Mouse (Mus musculus): ENCODE measurements around the gene Cap1. TPM values are rescaled to one million over a fixed set of nuclear protein-coding genes. Genes with fewer than 3 reads are reported as not detected.

Gene Cap1
- polyA plus RNA-seq, 1 experiment from 2014 or later, result 74.8 TPM

DNA sequence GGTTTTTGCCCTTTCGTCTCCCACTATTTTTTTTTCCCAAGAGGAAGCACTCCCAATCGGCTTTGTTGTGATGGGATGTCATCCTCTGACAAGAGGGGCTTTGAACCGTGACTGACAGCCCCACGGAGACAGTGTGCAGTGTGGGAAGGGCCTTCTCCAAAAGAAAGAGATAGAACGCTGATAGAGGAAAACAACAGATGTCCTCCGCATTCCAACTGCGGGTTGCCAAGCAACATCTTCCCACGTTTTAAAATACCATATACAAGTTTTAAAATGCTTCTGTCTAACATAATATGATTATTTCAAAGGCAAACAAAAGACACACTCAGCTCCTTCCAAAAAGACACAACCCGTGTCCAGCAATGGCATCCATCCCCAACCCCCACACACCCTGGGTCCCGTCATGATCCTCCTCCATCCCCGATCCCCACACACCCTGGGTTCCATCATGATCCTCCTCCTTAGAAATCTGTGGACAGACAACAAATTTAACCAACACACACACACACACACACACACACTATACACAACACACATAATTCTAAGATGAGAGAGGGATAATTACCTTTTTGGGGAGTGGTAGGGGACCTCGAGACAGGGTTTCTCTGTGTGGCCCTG lies 23.8 kb upstream of the Cap1 start:
- 52% methylated on average over 12 of the region's 12 CpGs for WGBS
- Histone ChIP-seq H3K9me3 (no peaks in the 10 kb centered on the region), H3K36me3 (no peaks in the 10 kb centered on the region), H3K9ac (no peak overlapping the region), H3K4me1 (no peaks in the 10 kb centered on the region), H3K27ac (no peak overlapping the region), H3K4me3 (replicated peaks) (no peak overlapping the region), H3K4me2 (no peak overlapping the region), H3K27me3 (replicated peaks) (no peaks in the 10 kb centered on the region)
- ATAC-seq (ENCODE audit: insufficient read depth, low FRiP score, low read depth), result no peak

DNA sequence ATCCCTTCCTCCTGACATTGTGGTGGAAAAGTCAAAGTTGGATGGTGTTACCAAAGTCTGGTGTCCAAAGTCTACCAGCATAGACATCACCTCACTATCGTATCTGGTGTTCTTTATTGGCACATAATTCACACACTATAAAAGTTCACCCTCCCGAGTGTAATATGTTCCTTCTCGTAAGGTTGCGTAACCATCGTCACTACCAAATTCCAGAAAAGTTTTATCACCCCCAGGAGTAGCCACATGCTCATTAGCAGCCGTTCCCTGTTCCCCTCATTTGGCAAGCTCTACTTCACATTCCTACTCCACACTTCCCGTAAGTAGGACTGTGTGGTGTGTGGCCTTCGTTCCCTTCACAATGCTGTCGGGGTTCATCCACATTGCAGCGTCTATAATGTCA lies 19.5 kb upstream of the Cap1 start:
- ATAC-seq (ENCODE audit: insufficient read depth, low FRiP score, low read depth), result no peak
- Histone ChIP-seq H3K36me3 (no peaks in the 10 kb centered on the region), H3K9ac (no peak overlapping the region), H3K4me3 (replicated peaks) (no peak overlapping the region), H3K4me1 (no peaks in the 10 kb centered on the region), H3K27ac (no peak overlapping the region), H3K4me2 (no peak overlapping the region), H3K27me3 (replicated peaks) (no peaks in the 10 kb centered on the region), H3K9me3 (no peaks in the 10 kb centered on the region)
- 83% methylated on average over 10 of the region's 10 CpGs for WGBS

DNA sequence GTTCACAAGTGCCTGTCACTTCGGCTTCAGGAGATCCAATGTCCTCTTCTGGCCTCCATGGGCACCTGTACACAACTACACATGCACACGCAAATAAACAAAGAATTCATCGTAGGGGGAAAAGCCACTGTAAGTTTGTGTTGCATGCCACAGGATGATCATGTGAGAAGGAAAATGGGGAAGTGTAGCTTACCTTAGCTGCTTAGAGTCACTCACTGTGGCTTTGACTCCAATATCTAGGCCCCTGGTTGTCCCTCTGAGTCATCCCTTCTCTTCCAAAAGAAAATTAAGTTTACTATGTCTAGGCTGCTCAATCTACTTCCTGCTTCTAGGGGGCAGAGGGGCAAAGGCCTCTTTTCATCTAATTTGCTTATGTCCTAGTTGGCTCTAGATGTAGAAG lies 17.9 kb upstream of the Cap1 start:
- no peak overlapping the region for H3K9ac ChIP-seq
- no peaks in the 10 kb centered on the region for H3K9me3 ChIP-seq
- H3K36me3 ChIP-seq, result no peaks in the 10 kb centered on the region
- no peaks in the 10 kb centered on the region for H3K4me1 ChIP-seq
- H3K4me3 ChIP-seq (replicated peaks), result no peak overlapping the region
- no peak overlapping the region for H3K27ac ChIP-seq
- WGBS, result 85% methylated on average over 3 of the region's 3 CpGs
- no peaks in the 10 kb centered on the region for H3K27me3 ChIP-seq (replicated peaks)
- no peak overlapping the region for H3K4me2 ChIP-seq
- ATAC-seq (ENCODE audit: insufficient read depth, low FRiP score, low read depth), result no peak

DNA sequence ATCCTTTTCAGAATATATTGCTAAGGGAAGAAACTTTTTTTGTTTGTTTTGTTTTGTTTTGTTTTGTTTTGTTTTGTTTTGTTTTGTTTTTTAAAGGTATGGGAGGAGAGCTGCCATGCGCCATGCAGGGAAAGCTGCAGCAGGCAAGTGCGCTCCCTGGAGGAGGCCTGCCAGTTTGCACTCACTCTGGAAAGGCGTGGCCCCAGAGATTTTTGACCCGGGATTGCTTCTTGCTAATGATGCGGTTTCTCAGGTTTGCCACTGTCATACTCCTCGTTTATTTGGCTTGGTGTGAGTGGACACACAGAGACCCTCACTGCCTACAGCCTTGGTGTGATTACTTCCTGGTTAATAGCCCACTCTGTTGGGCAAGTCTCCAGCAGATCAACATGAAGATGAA lies 16.3 kb upstream of the Cap1 start:
- no peaks in the 10 kb centered on the region for H3K36me3 ChIP-seq
- no peak overlapping the region for H3K27ac ChIP-seq
- H3K27me3 ChIP-seq (replicated peaks), result no peaks in the 10 kb centered on the region
- H3K4me1 ChIP-seq, result no peaks in the 10 kb centered on the region
- ATAC-seq (ENCODE audit: insufficient read depth, low FRiP score, low read depth), result no peak
- no peak overlapping the region for H3K9ac ChIP-seq
- no peaks in the 10 kb centered on the region for H3K9me3 ChIP-seq
- no peak overlapping the region for H3K4me3 ChIP-seq (replicated peaks)
- 21% methylated on average over 6 of the region's 6 CpGs for WGBS
- no peak overlapping the region for H3K4me2 ChIP-seq

DNA sequence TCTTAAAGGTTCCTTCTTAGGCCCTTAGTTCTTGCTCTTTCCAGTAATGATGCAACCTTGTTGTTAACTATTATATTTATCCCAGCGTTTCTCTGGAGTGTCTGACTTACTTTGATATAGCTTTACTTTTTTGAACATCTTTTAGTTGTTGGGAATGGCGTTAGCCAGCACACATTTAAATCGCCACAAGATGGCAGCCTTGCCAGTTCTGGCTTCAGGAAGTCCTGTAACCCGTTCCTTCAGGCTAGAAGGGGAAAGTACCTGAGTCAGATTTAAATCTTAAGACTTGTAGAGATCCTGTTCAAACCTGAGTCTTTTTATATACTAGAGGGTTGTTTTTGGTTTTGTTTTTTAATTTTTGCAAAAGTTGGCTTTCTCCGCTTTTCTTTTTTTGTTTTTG lies 12.5 kb upstream of the Cap1 start:
- Histone ChIP-seq H3K4me1 (no peaks in the 10 kb centered on the region), H3K4me2 (no peak overlapping the region), H3K36me3 (no peaks in the 10 kb centered on the region), H3K27me3 (replicated peaks) (no peaks in the 10 kb centered on the region), H3K9ac (no peak overlapping the region), H3K27ac (no peak overlapping the region), H3K4me3 (replicated peaks) (no peak overlapping the region), H3K9me3 (no peaks in the 10 kb centered on the region)
- ATAC-seq (ENCODE audit: insufficient read depth, low FRiP score, low read depth), result no peak
- WGBS, result 14% methylated on average over 5 of the region's 5 CpGs

DNA sequence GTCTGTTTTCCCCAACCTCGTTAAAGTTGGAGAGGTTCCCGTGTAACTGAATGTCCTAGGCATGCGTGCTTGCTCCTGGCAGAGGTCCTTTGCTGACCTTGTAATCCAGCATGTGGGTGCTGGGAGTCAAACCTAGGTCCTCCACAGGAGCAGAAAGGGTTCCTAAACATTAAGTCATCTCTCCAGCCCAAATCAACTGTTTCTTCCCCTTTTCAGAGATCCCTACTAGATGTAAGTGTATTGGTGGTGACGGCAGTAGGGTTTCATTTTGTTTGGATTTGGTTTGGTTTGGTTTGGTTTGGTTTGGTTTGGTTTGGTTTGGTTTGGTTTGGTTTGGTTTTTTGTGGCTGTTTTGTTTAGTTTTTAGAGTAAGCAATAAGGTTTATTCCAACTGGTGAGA lies 11.9 kb upstream of the Cap1 start:
- Histone ChIP-seq H3K27ac (no peak overlapping the region), H3K9ac (no peak overlapping the region), H3K4me1 (no peaks in the 10 kb centered on the region), H3K9me3 (no peaks in the 10 kb centered on the region), H3K4me2 (no peak overlapping the region), H3K36me3 (no peaks in the 10 kb centered on the region), H3K4me3 (replicated peaks) (no peak overlapping the region), H3K27me3 (replicated peaks) (no peaks in the 10 kb centered on the region)
- 68% methylated on average over 4 of the region's 4 CpGs for WGBS
- no peak for ATAC-seq (ENCODE audit: insufficient read depth, low FRiP score, low read depth)

DNA sequence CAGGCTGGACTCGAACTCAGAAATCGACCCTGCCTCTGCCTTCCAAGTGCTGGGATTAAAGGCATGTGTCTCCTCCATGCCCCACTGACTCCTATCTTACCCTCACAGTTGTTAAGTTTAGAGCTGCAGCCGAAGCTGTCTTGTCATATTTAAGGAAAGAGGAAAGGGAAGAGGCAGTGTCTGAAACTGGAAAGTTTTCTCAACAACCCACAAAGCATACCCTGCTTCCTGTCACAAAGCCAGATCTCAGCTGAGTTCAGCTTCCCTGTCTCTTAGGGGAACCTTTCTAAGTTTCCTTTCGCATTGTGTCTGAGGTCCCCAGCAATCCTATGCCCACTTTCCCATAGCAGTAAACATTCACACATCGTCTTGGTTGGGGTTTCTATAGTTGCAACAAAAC lies 6.3 kb upstream of the Cap1 start:
- Histone ChIP-seq H3K36me3 (no peaks in the 10 kb centered on the region), H3K9ac (no peak overlapping the region), H3K27ac (peak overlapping the region; percentile 2; the same call in 1 of the 2 replicates), H3K9me3 (no peaks in the 10 kb centered on the region), H3K4me1 (peaks cover 6% of the 10 kb centered on the region; the same call in 1 of the 2 replicates), H3K27me3 (replicated peaks) (no peaks in the 10 kb centered on the region), H3K4me2 (no peak overlapping the region), H3K4me3 (replicated peaks) (no peak overlapping the region)
- WGBS, result 69% methylated on average over 5 of the region's 5 CpGs
- ATAC-seq (ENCODE audit: insufficient read depth, low FRiP score, low read depth), result no peak

DNA sequence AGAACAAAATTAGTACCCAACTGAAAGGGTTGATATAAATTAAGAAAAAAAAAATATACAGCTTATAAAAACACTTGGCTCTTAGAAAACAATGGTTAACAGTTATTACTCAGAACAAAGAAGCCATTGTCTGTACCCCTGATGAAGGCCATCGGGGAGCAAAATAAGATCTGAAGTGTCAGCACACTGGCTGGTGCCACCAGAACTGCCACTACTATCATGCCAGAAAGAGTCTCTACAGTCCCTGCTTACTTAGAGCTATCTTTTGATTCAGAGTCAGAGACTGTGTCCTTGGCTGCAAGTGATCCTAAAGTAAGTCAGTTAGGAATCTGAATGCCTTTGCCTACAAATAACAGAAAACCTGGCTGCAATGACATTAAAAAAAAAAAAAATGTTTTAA lies 5.7 kb upstream of the Cap1 start:
- Histone ChIP-seq H3K9ac (no peak overlapping the region), H3K4me3 (replicated peaks) (no peak overlapping the region), H3K27ac (no peak overlapping the region; the same call in 1 of the 2 replicates), H3K36me3 (no peaks in the 10 kb centered on the region), H3K4me2 (no peak overlapping the region), H3K9me3 (no peaks in the 10 kb centered on the region), H3K27me3 (replicated peaks) (no peaks in the 10 kb centered on the region), H3K4me1 (peaks cover 6% of the 10 kb centered on the region; the same call in 1 of the 2 replicates)
- no peak for ATAC-seq (ENCODE audit: insufficient read depth, low FRiP score, low read depth)
- WGBS, result 53% methylated on average over 1 of the region's 1 CpGs

DNA sequence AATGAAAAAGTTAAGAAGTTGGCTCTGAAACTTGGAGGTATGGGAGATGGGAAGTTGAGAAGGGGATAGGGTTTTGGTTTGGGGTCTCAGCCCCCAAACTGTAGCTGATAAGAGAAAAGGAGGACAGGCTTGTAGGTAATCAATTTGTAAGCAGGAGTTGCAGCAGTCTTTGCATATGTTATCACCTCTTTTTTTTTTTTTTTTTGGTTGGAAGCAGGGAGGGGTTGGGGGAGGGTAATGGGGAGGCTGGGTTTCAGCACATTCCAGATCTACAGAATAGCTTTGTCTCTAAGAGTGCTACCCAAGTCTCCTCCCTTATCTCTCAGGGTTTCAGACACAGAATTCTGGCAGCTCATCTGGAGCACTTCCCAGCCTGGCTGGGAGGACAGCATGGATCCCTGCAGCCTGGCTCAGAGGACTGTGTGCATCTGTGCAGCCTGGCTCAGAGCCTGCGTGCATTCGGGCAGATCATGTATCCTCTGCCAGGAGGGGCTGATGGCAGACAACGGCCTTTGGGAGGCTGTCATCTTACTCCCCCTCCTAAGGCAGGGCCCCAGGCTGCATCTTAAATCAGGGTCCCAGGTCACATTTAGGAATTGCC lies 5.1 kb upstream of the Cap1 start:
- no peak for ATAC-seq (ENCODE audit: insufficient read depth, low FRiP score, low read depth)
- peak overlapping the region; percentile 52; the same call in 1 of the 2 replicates for H3K27ac ChIP-seq
- WGBS, result 10% methylated on average over 3 of the region's 3 CpGs

DNA sequence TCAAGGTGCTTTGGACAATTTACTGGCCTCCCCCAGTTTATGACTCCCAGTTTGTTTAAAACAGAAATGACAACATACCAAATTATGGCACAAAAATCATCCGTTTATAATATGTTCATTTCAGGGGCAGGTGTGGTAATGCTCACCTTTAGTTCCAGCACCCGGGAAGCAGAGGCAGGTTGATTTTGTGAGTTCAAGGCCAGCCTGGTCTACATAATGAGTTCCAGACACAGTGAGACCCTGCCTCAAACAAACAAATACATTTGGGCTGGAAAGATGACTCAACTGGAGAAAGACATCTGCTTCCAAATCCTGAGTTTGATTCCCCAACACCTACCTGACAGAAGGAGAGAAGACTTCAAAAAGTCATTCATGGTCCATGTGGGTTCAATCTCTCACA lies 1.5 kb upstream of the Cap1 start:
- H3K4me2 ChIP-seq, result peak overlapping the region; percentile 78; the same call in 1 of the 2 replicates
- H3K27ac ChIP-seq, result peak overlapping the region; percentile 100
- WGBS, result 63% methylated on average over 2 of the region's 2 CpGs
- peak overlapping the region; percentile 83; the same call in 1 of the 2 replicates for H3K4me3 ChIP-seq (replicated peaks)
- no peaks in the 10 kb centered on the region for H3K36me3 ChIP-seq
- no peak overlapping the region for H3K9ac ChIP-seq
- H3K4me1 ChIP-seq, result peaks cover 19% of the 10 kb centered on the region
- no peak for ATAC-seq (ENCODE audit: insufficient read depth, low FRiP score, low read depth)
- no peaks in the 10 kb centered on the region for H3K27me3 ChIP-seq (replicated peaks)
- no peaks in the 10 kb centered on the region for H3K9me3 ChIP-seq

More for the DNA sequence above, 5.1 kb upstream of the Cap1 start:
- H3K27me3 ChIP-seq (replicated peaks), result no peaks in the 10 kb centered on the region
- H3K36me3 ChIP-seq, result no peaks in the 10 kb centered on the region
- no peak overlapping the region for H3K9ac ChIP-seq
- H3K4me3 ChIP-seq (replicated peaks), result no peak overlapping the region
- H3K9me3 ChIP-seq, result no peaks in the 10 kb centered on the region
- H3K4me2 ChIP-seq, result no peak overlapping the region
- peaks cover 6% of the 10 kb centered on the region; the same call in 1 of the 2 replicates for H3K4me1 ChIP-seq

DNA sequence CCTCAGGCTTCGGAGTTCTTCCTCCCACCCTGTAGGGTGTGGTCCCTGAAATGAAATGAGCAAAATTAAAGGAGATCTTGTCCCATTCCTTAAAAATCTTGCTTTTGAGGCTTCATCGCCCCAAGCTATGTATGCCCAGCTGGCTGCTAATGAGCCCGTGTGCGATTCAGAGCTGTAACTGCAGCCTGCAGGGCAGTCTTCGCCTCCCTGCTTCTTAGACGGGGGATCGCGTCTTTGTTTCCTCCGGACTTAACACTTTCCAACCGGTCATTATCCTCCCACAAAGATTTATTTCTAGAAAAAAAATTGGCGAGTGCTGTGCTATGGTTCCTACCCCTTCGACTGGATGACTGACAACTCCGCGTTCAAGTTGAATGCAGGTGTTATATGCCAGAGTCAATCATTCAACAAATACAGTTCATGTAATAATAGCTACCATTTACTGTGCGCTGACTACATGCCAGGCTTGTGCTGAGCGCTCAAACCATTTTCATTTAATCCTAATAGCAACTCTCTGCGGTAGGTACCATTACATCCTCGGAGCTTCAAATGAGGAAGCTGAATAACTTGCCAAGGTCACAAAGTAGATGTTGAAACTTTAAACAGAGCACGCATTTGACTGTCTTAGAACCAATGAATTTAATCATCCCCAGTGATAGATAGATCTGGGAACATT lies 861 bp upstream of the Cap1 start:
- Histone ChIP-seq H3K9ac (peak overlapping the region; percentile 66), H3K9me3 (no peaks in the 10 kb centered on the region), H3K36me3 (no peaks in the 10 kb centered on the region), H3K4me2 (peak overlapping the region; percentile 78), H3K4me1 (peaks cover 21% of the 10 kb centered on the region), H3K27me3 (replicated peaks) (no peaks in the 10 kb centered on the region), H3K4me3 (replicated peaks) (peak overlapping the region; percentile 83), H3K27ac (peak overlapping the region; percentile 100)
- 4% methylated on average over 19 of the region's 19 CpGs for WGBS
- no peak for ATAC-seq (ENCODE audit: insufficient read depth, low FRiP score, low read depth)
